Mouse (Mus musculus) macrophage (primary cell): ENCODE results near the gene Fam117a. TPM values are rescaled to one million over a fixed set of nuclear protein-coding genes. Genes with fewer than 3 reads are reported as not detected.

ENCODE experiments used
- H3K27ac ChIP-seq: fragments of 350-480 bp; formaldehyde crosslinking; 2 replicates; pipeline ENCODE4 v1.9.0; 2021
- H3K36me3 ChIP-seq: fragments of 350-480 bp; formaldehyde crosslinking; 2 replicates; pipeline ENCODE4 v1.9.0; 2021; ENCODE audit errors: inconsistent target
- H3K4me3 ChIP-seq: fragments of 350-480 bp; formaldehyde crosslinking; 2 replicates; pipeline ENCODE4 v1.9.0; 2021; ENCODE audit errors: inconsistent target
- H3K79me2 ChIP-seq: fragments of 350-480 bp; formaldehyde crosslinking; 2 replicates; pipeline ENCODE4 v1.9.0; 2021; ENCODE audit errors: inconsistent target
- WGBS: methylation state at CpG from one replicate; pipeline ENCODE4 v1.1.7; 2026; ENCODE audit warnings: inconsistent platforms; ENCODE audit not compliant: missing documents; 5-methylcytosine and 5-hydroxymethylcytosine counted together
- polyA plus RNA-seq: library from polyadenylated mRNA; stranded (reverse); fragments of 250-400 nt; gene quantifications from 3 replicates; pipeline ENCODE4 v1.2.4, GENCODE M21; 2018; ENCODE audit warnings: inconsistent platforms
- total RNA-seq, 78 experiments: library from RNA; depleted of rRNA; stranded (reverse); fragments of 250-400 nt; gene quantifications; 1 replicate in 9 of 78; 2 replicates in 24 of 78; 3 replicates in 43 of 78; 4 replicates in 2 of 78; pipeline ENCODE4 v1.2.4; 2018; ENCODE audit warnings: inconsistent platforms in 56 of 78

The Fam117a gene
- total RNA-seq (2018; cell fraction: chromatin; rRNA removed), result 1 to 10 TPM in 24 of 26 experiments, under 1 TPM in 2; 0.71 to 9.5 (median 3.7) TPM
- total RNA-seq (2018; cell fraction: cytosol; rRNA removed), result 1 to 10 TPM in 24 of 26 experiments, under 1 TPM in 2; 0.95 to 5.6 (median 3.8) TPM
- 1 to 10 TPM in 25 of 26 experiments, under 1 TPM in 1; 0.83 to 9.8 (median 3.8) TPM for total RNA-seq (2018; cell fraction: nucleus; rRNA removed)
- polyA plus RNA-seq, result 3.2 to 6.4 TPM (median 3.5 TPM) in 3 replicates

GRCm38 (mm10) chr11:95336568-95337128, at the start of gene Fam117a:
Fam117a (plus strand) TSS chr11:95337018.
- 0% methylated on average over 24 of the region's 27 CpGs for WGBS
- Histone ChIP-seq H3K4me3 (peak within 1 kb of the TSS; percentile 41), H3K27ac (0 out of 2 replicates have a peak within 1 kb of the TSS, but pooled peaks have one; percentile 7), H3K79me2 (peaks cover 32% of the 10 kb centered on the region; the same call in 1 of the 2 replicates), H3K36me3 (no peaks in the 10 kb centered on the region)

DNA sequence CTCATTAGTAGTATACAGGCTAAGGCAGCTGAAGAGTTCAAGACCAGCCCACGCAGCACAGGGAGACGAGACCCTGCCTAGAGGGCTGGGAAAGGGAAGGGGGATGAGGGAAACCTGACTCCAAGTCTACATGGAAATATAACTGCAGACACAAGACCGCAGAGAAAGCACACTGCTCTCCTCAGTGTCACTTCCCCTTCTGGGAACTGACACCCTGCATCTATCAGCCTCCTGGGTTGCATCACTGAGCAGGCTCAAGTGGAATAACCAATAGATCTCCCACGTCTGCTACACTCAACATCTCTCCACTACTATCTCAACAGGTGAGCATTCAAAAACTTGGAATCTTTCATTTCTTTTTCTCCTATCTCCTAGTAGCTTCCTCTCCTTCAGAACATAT, 44.8 kb upstream of the Fam117a start:
- Histone ChIP-seq H3K36me3 (peaks cover 36% of the 10 kb centered on the region), H3K4me3 (no peak overlapping the region), H3K27ac (peak overlapping the region; percentile 76), H3K79me2 (peaks cover 40% of the 10 kb centered on the region)
- WGBS, result 3% methylated on average over 4 of the region's 4 CpGs

DNA sequence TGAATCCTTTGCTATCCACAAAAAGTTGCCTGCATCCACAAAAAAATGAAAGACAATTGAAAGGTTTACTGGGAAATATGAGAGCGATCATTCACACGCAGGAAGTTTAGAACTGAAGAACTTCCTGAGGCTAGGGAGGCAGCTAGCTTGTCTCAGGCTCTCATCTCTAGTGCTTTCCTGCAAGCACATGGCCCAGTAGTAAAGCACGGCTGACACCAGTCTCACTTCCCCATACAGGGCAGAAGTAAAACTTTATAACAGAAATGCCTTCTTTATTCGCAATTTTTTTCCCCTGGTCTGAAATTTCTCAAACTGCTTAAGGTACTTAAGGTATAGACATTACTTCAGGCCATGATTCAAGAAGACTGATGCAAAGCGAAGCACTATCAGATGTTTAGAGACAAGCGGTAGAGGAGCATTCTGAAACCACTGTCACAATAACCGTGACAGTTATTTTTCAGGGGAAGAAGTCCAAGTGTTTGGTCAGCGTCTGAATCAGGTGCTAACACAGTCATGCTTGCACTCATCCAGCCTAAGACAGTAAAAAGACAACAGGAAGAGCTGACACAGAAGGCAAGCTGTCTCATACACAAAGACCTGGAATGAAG, 43.7 kb upstream of the Fam117a start:
- H3K27ac ChIP-seq, result peak overlapping the region; percentile 76
- no peak overlapping the region for H3K4me3 ChIP-seq
- H3K79me2 ChIP-seq, result peaks cover 51% of the 10 kb centered on the region
- peaks cover 29% of the 10 kb centered on the region for H3K36me3 ChIP-seq
- WGBS, result 0% methylated on average over 8 of the region's 8 CpGs

DNA sequence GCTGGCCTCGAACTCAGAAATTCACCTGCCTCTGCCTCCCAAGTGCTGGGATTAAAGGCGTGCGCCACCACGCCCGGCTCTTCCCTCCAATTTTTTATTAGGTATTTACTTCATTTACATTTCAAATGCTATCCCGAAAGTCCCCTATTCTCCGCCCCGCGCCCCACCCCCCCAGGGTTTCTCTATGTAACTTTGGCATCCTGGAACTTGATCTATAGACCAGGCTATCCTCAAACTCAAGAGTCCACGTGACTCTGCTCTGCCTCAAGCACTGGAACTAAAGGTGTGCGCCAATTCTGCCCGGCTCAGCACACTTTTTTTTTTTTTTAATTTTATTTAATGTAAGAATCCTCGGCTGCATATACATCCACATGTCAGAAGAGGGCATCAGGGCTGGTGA, 41.1 kb upstream of the Fam117a start:
- peaks cover 53% of the 10 kb centered on the region for H3K79me2 ChIP-seq
- WGBS, result 91% methylated on average over 8 of the region's 13 CpGs
- peaks cover 23% of the 10 kb centered on the region for H3K36me3 ChIP-seq
- H3K4me3 ChIP-seq, result no peak overlapping the region
- no peak overlapping the region for H3K27ac ChIP-seq

DNA sequence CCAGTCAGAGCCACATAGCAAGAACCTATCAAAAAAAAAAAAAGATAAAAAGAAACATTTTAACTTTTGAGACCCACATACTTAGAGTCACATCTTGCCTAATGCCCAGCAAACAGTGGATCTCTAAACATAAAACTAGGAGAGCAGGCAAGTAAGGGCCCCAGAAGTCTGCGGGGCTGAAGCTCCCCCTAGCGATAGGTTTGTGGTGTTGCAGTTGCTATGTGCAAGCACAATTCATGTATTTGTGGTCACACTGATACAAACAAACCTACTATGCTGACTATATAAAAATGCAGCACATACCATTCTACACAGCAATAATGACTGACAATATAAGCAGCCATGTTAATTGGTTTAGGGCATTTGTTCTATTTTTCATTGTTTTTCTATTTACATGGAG, 38.7 kb upstream of the Fam117a start:
- Histone ChIP-seq H3K36me3 (peaks cover 45% of the 10 kb centered on the region), H3K79me2 (peaks cover 68% of the 10 kb centered on the region), H3K4me3 (no peak overlapping the region), H3K27ac (no peak overlapping the region)
- WGBS, result 0% methylated on average over 2 of the region's 2 CpGs

GRCm38 (mm10) chr11:95299886-95300285, 36.9 kb upstream of the Fam117a start:
- Histone ChIP-seq H3K79me2 (peaks cover 80% of the 10 kb centered on the region), H3K36me3 (peaks cover 62% of the 10 kb centered on the region), H3K4me3 (no peak overlapping the region), H3K27ac (no peak overlapping the region)
- WGBS, result 80% methylated on average over 12 of the region's 12 CpGs

DNA sequence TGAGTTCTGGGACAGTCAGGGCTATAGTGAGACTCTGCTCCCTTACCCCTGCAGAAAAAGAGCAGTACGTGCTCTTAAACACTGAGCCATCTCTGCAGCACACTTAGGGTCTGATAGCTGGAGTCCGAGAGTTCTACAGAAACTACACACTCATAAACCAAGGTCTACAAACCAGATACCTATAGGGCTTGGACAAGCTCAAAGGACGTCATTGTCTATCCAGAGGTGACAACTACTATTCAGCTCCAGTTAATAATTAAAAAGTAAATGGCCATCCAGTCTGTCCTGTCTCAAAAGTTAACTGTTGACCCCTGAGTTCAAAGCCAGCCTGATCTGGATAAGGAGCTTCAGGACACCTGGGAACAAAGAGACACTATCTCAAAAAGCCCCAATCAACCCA, 35.0 kb upstream of the Fam117a start:
- peaks cover 77% of the 10 kb centered on the region for H3K36me3 ChIP-seq
- H3K79me2 ChIP-seq, result peaks cover 87% of the 10 kb centered on the region
- 90% methylated on average over 3 of the region's 3 CpGs for WGBS

DNA sequence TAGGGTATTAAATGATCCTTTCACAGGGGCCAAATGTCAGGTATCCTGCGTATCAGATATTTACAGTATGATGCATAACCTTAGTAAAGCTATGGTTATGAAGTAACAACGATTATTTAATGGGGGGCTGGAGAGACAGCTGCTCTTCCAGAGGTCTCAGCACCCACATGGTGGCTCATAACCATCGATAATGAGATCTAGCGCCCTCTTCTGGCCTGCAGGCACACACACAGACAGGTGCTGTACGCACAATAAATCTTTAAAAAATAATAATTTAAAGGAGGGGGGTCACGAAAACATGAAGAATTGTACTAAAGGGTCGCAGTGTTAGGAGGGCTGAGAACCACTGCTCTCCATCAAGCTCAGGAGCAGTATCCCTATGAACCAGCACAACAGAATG, 31.2 kb upstream of the Fam117a start:
- no peak overlapping the region for H3K27ac ChIP-seq

More for the DNA sequence above, 35.0 kb upstream of the Fam117a start:
- Histone ChIP-seq H3K4me3 (no peak overlapping the region), H3K27ac (no peak overlapping the region)

GRCm38 (mm10) chr11:95307526-95307925, 29.3 kb upstream of the Fam117a start:
- H3K4me3 ChIP-seq, result no peak overlapping the region
- H3K27ac ChIP-seq, result no peak overlapping the region
- peaks cover 74% of the 10 kb centered on the region for H3K79me2 ChIP-seq
- WGBS, result 92% methylated on average over 8 of the region's 8 CpGs
- peaks cover 38% of the 10 kb centered on the region for H3K36me3 ChIP-seq

More for the DNA sequence above, 31.2 kb upstream of the Fam117a start:
- H3K36me3 ChIP-seq, result peaks cover 56% of the 10 kb centered on the region
- no peak overlapping the region for H3K4me3 ChIP-seq
- 94% methylated on average over 7 of the region's 7 CpGs for WGBS
- peaks cover 89% of the 10 kb centered on the region for H3K79me2 ChIP-seq

- peak overlapping the region; percentile 86 for H3K27ac ChIP-seq
- H3K79me2 ChIP-seq, result peaks cover 54% of the 10 kb centered on the region
- peak overlapping the region; percentile 92 for H3K4me3 ChIP-seq
- H3K36me3 ChIP-seq, result peaks cover 18% of the 10 kb centered on the region
- 0% methylated on average over 33 of the region's 37 CpGs for WGBS
Measured at GRCm38 (mm10) chr11:95309510-95310006, 27.3 kb upstream of the Fam117a start.

DNA sequence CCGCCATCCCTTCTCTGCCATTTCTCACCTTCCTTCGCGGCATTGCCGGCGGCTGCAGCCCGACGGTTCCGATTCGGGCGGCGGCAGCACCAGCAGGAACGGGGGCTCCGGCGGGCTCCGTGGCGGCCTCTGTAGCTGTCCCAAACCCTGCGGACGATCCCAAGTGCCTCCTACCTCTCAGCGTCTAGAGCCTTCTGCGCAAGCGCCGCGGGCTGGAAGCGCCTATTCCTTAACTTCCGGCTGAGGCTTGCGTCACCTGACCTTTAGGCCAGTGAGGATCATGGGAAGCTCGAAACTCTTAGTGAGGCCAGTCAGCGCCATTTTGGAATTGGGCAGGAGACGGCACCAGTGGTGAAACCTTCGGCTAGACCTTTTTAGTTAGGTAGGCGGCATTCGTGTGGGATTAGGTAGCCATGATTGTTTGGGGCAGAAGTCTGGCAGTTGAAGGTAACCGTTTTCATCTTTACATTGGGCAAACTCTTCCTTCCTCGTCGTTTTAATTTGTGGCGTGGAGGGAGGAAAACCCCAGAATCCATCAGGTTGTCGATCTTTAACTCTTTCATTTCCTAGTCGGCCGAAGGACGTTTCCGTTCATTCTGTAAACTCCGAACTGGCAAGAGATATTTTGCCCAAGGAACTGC, 26.7 kb upstream of the Fam117a start, which contains the start of gene Kat7:
Gene Kat7, minus strand, starts transcription at position 240 of the 641 bp plus-strand sequence.
- Histone ChIP-seq H3K27ac (peak within 1 kb of the TSS; percentile 86), H3K79me2 (peaks cover 48% of the 10 kb centered on the region), H3K36me3 (peaks cover 13% of the 10 kb centered on the region), H3K4me3 (peak within 1 kb of the TSS; percentile 92)
- under 1% methylated on average over 42 of the region's 42 CpGs for WGBS

- Histone ChIP-seq H3K36me3 (peaks cover 6% of the 10 kb centered on the region), H3K79me2 (peaks cover 41% of the 10 kb centered on the region), H3K4me3 (peak overlapping the region; percentile 92), H3K27ac (peak overlapping the region; percentile 72)
- 5% methylated on average over 17 of the region's 17 CpGs for WGBS
Measured at GRCm38 (mm10) chr11:95310648-95311424, 26.0 kb upstream of the Fam117a start.

DNA sequence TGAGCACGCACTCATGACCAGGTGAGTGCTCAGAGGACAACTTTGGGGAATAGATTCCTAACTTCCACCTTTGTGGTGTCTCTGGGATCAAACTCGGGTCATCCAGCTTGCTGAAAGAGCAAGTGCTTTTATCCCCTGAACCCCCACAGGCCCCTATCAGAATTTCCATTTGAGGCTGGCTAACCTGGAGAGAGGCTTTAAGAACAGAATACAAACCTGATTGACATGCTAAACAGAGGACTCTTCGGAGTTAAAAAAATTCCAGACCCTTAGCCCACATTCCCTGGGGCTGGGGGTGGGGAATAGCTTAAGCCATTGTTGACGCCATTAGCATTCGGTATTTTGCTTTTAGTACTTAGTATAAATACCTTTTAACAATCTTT, 25.4 kb upstream of the Fam117a start:
- Histone ChIP-seq H3K27ac (no peak overlapping the region), H3K79me2 (peaks cover 35% of the 10 kb centered on the region), H3K36me3 (no peaks in the 10 kb centered on the region; the same call in 1 of the 2 replicates), H3K4me3 (peak overlapping the region; percentile 92; the same call in 1 of the 2 replicates)
- 78% methylated on average over 3 of the region's 5 CpGs for WGBS
